Mouse (Mus musculus) common myeloid progenitor, adult 5-6 weeks (primary cell): ENCODE results near the gene Mrpl23. TPM values are rescaled to one million over a fixed set of nuclear protein-coding genes. Genes with fewer than 3 reads are reported as not detected.

Experiments
- total RNA-seq: library from RNA; stranded (forward); fragments of 200-1000, 187-1606 nt; gene quantifications from 2 replicates; pipeline ENCODE4 v1.2.3, GENCODE M21; 2017

Mrpl23 gene
- total RNA-seq, 1 experiment from 2014 or later: 20.5 TPM

Other genes with a start within 250 kb of the Mrpl23 start
- gene Krtap5-1, start 235.6 kb upstream of the Mrpl23 start, total RNA-seq: not detected in 2 replicates
- not detected in 2 replicates for gene Krtap5-4, start 229.1 kb upstream of the Mrpl23 start, total RNA-seq
- gene Ifitm10, start 158.9 kb upstream of the Mrpl23 start, total RNA-seq: not detected in 2 replicates
- 12.4 and 58.4 TPM in 2 replicates for gene Gm49369, start 150.0 kb upstream of the Mrpl23 start, total RNA-seq
- 114 and 134 TPM in 2 replicates for gene Ctsd, start 144.6 kb upstream of the Mrpl23 start, total RNA-seq
- gene Syt8, start 97.8 kb upstream of the Mrpl23 start, total RNA-seq: not detected in 2 replicates
- gene Tnni2, start 90.9 kb upstream of the Mrpl23 start, total RNA-seq: 1.8 and 3.7 TPM in 2 replicates
- gene Lsp1, start 71.9 kb upstream of the Mrpl23 start, total RNA-seq: 96.5 and 108 TPM in 2 replicates
- gene Tnnt3, start 33.9 kb upstream of the Mrpl23 start, total RNA-seq: 1.2 TPM in 1 of 2 replicates, not detected in the other
- not detected in 2 replicates for gene Igf2, start 134.1 kb downstream of the Mrpl23 start, total RNA-seq
- not detected in 2 replicates for gene Gm49394, start 137.3 kb downstream of the Mrpl23 start, total RNA-seq
- gene Ins2, start 210.7 kb downstream of the Mrpl23 start, total RNA-seq: not detected in 2 replicates